Mouse (Mus musculus): ENCODE measurements around the gene Apip. TPM values are rescaled to one million over a fixed set of nuclear protein-coding genes. Genes with fewer than 3 reads are reported as not detected.

The Apip gene
- polyA plus RNA-seq, 1 experiment from 2014 or later: 45.5 TPM

GRCm38 (mm10) chr2:103069752-103070405 is 3.6 kb upstream of the Apip start:
- Histone ChIP-seq H3K9ac (no peak overlapping the region), H3K4me1 (peaks cover 53% of the 10 kb centered on the region), H3K9me3 (replicated peaks) (no peaks in the 10 kb centered on the region), H3K27me3 (replicated peaks) (no peaks in the 10 kb centered on the region), H3K4me2 (no peak overlapping the region), H3K36me3 (peaks cover 2% of the 10 kb centered on the region; the same call in 1 of the 2 replicates), H3K4me3 (no peak overlapping the region), H3K27ac (no peak overlapping the region)
- WGBS (ENCODE audit: insufficient replicate concordance): 65% methylated on average over 5 of the region's 5 CpGs
- ATAC-seq: no peak

GRCm38 (mm10) chr2:103070586-103070985 is 2.9 kb upstream of the Apip start:
- ATAC-seq: no peak

GRCm38 (mm10) chr2:103081117-103081516 is 7.6 kb downstream of the Apip start:
- Histone ChIP-seq H3K27me3 (replicated peaks) (no peaks in the 10 kb centered on the region), H3K27ac (no peak overlapping the region), H3K9ac (no peak overlapping the region), H3K4me1 (0 out of 2 replicates have a peak, but pooled peaks cover 3% of the 10 kb centered on the region), H3K4me3 (no peak overlapping the region), H3K9me3 (replicated peaks) (no peaks in the 10 kb centered on the region), H3K36me3 (peaks cover 24% of the 10 kb centered on the region), H3K4me2 (no peak overlapping the region)
- 64% methylated on average over 6 of the region's 6 CpGs for WGBS (ENCODE audit: insufficient replicate concordance)
- ATAC-seq: no peak

More at GRCm38 (mm10) chr2:103070586-103070985, 2.9 kb upstream of the Apip start:
- no peak overlapping the region for H3K4me2 ChIP-seq
- H3K4me1 ChIP-seq: peaks cover 55% of the 10 kb centered on the region
- H3K4me3 ChIP-seq: no peak overlapping the region
- H3K9ac ChIP-seq: no peak overlapping the region
- H3K36me3 ChIP-seq: peaks cover 2% of the 10 kb centered on the region; the same call in 1 of the 2 replicates
- 50% methylated on average over 3 of the region's 3 CpGs for WGBS (ENCODE audit: insufficient replicate concordance)
- no peaks in the 10 kb centered on the region for H3K27me3 ChIP-seq (replicated peaks)
- no peak overlapping the region for H3K27ac ChIP-seq
- H3K9me3 ChIP-seq (replicated peaks): no peaks in the 10 kb centered on the region

- ATAC-seq: no peak
Observed at GRCm38 (mm10) chr2:103081706-103082105, 8.2 kb downstream of the Apip start.

GRCm38 (mm10) chr2:103082853-103083252 is 9.4 kb downstream of the Apip start:
- no peak overlapping the region for H3K27ac ChIP-seq
- H3K4me2 ChIP-seq: no peak overlapping the region
- H3K36me3 ChIP-seq: peaks cover 29% of the 10 kb centered on the region
- no peaks in the 10 kb centered on the region for H3K27me3 ChIP-seq (replicated peaks)
- WGBS (ENCODE audit: insufficient replicate concordance): 78% methylated on average over 7 of the region's 7 CpGs
- no peaks in the 10 kb centered on the region for H3K9me3 ChIP-seq (replicated peaks)
- H3K4me1 ChIP-seq: 0 out of 2 replicates have a peak, but pooled peaks cover 3% of the 10 kb centered on the region
- no peak overlapping the region for H3K4me3 ChIP-seq
- H3K9ac ChIP-seq: no peak overlapping the region
- no peak for ATAC-seq

More at GRCm38 (mm10) chr2:103081706-103082105, 8.2 kb downstream of the Apip start:
- H3K4me2 ChIP-seq: no peak overlapping the region
- 66% methylated on average over 5 of the region's 5 CpGs for WGBS (ENCODE audit: insufficient replicate concordance)
- no peak overlapping the region for H3K9ac ChIP-seq
- no peak overlapping the region for H3K27ac ChIP-seq
- H3K36me3 ChIP-seq: peaks cover 25% of the 10 kb centered on the region
- no peaks in the 10 kb centered on the region for H3K9me3 ChIP-seq (replicated peaks)
- no peaks in the 10 kb centered on the region for H3K27me3 ChIP-seq (replicated peaks)
- H3K4me3 ChIP-seq: no peak overlapping the region
- 0 out of 2 replicates have a peak, but pooled peaks cover 3% of the 10 kb centered on the region for H3K4me1 ChIP-seq

- no peak overlapping the region for H3K4me2 ChIP-seq
- no peak overlapping the region for H3K4me3 ChIP-seq
- 0 out of 2 replicates have a peak, but pooled peaks cover 3% of the 10 kb centered on the region for H3K4me1 ChIP-seq
- H3K27me3 ChIP-seq (replicated peaks): no peaks in the 10 kb centered on the region
- peaks cover 45% of the 10 kb centered on the region for H3K36me3 ChIP-seq
- 0 out of 2 replicates have a peak, but pooled peaks cover 3% of the 10 kb centered on the region for H3K9me3 ChIP-seq (replicated peaks)
- WGBS (ENCODE audit: insufficient replicate concordance): 55% methylated on average over 5 of the region's 5 CpGs
- no peak overlapping the region for H3K9ac ChIP-seq
- H3K27ac ChIP-seq: no peak overlapping the region
- no peak for ATAC-seq
Observed at GRCm38 (mm10) chr2:103084451-103084850, 11.0 kb downstream of the Apip start.

GRCm38 (mm10) chr2:103085633-103086032 is 12.2 kb downstream of the Apip start:
- ATAC-seq: no peak
- WGBS (ENCODE audit: insufficient replicate concordance): 74% methylated on average over 10 of the region's 10 CpGs
- 0 out of 2 replicates have a peak, but pooled peaks cover 3% of the 10 kb centered on the region for H3K4me1 ChIP-seq

GRCm38 (mm10) chr2:103086432-103086831 is 13.0 kb downstream of the Apip start:
- no peak overlapping the region for H3K9ac ChIP-seq
- no peaks in the 10 kb centered on the region for H3K27me3 ChIP-seq (replicated peaks)
- H3K4me2 ChIP-seq: no peak overlapping the region
- 0 out of 2 replicates have a peak, but pooled peaks cover 3% of the 10 kb centered on the region for H3K9me3 ChIP-seq (replicated peaks)
- H3K4me3 ChIP-seq: no peak overlapping the region
- no peaks in the 10 kb centered on the region for H3K4me1 ChIP-seq
- WGBS (ENCODE audit: insufficient replicate concordance): 5% methylated on average over 1 of the region's 1 CpGs
- no peak for ATAC-seq
- H3K36me3 ChIP-seq: peaks cover 45% of the 10 kb centered on the region
- no peak overlapping the region for H3K27ac ChIP-seq

More at GRCm38 (mm10) chr2:103085633-103086032, 12.2 kb downstream of the Apip start:
- Histone ChIP-seq H3K27me3 (replicated peaks) (no peaks in the 10 kb centered on the region), H3K9ac (no peak overlapping the region), H3K36me3 (peaks cover 49% of the 10 kb centered on the region), H3K9me3 (replicated peaks) (0 out of 2 replicates have a peak, but pooled peaks cover 3% of the 10 kb centered on the region), H3K27ac (no peak overlapping the region), H3K4me2 (no peak overlapping the region), H3K4me3 (no peak overlapping the region)

GRCm38 (mm10) chr2:103088099-103088498 is 14.6 kb downstream of the Apip start:
- no peak overlapping the region for H3K27ac ChIP-seq
- no peaks in the 10 kb centered on the region for H3K27me3 ChIP-seq (replicated peaks)
- 92% methylated on average over 4 of the region's 4 CpGs for WGBS (ENCODE audit: insufficient replicate concordance)
- H3K9me3 ChIP-seq (replicated peaks): 0 out of 2 replicates have a peak, but pooled peaks cover 3% of the 10 kb centered on the region
- H3K4me2 ChIP-seq: no peak overlapping the region
- no peak overlapping the region for H3K9ac ChIP-seq
- H3K36me3 ChIP-seq: peaks cover 57% of the 10 kb centered on the region
- no peak overlapping the region for H3K4me3 ChIP-seq
- no peaks in the 10 kb centered on the region for H3K4me1 ChIP-seq
- no peak for ATAC-seq

- H3K4me3 ChIP-seq: no peak overlapping the region
- H3K4me2 ChIP-seq: no peak overlapping the region
- H3K9me3 ChIP-seq (replicated peaks): 0 out of 2 replicates have a peak, but pooled peaks cover 3% of the 10 kb centered on the region
- no peaks in the 10 kb centered on the region for H3K4me1 ChIP-seq
- no peak overlapping the region for H3K9ac ChIP-seq
- peaks cover 65% of the 10 kb centered on the region for H3K36me3 ChIP-seq
- no peaks in the 10 kb centered on the region for H3K27me3 ChIP-seq (replicated peaks)
- 85% methylated on average over 6 of the region's 6 CpGs for WGBS (ENCODE audit: insufficient replicate concordance)
- no peak for ATAC-seq
- no peak overlapping the region for H3K27ac ChIP-seq
Observed at GRCm38 (mm10) chr2:103089521-103089920, 16.0 kb downstream of the Apip start.

GRCm38 (mm10) chr2:103102595-103102994 is 29.1 kb downstream of the Apip start:
- ATAC-seq: no peak
- 78% methylated on average over 5 of the region's 5 CpGs for WGBS (ENCODE audit: insufficient replicate concordance)
- Histone ChIP-seq H3K27me3 (replicated peaks) (no peaks in the 10 kb centered on the region), H3K9me3 (replicated peaks) (no peaks in the 10 kb centered on the region), H3K27ac (no peak overlapping the region), H3K9ac (no peak overlapping the region), H3K4me1 (no peaks in the 10 kb centered on the region), H3K36me3 (no peaks in the 10 kb centered on the region), H3K4me3 (no peak overlapping the region), H3K4me2 (no peak overlapping the region)

- no peak overlapping the region for H3K9ac ChIP-seq
- no peaks in the 10 kb centered on the region for H3K36me3 ChIP-seq
- H3K9me3 ChIP-seq (replicated peaks): no peaks in the 10 kb centered on the region
- no peak for ATAC-seq
- H3K4me2 ChIP-seq: no peak overlapping the region
- no peaks in the 10 kb centered on the region for H3K27me3 ChIP-seq (replicated peaks)
- 78% methylated on average over 2 of the region's 2 CpGs for WGBS (ENCODE audit: insufficient replicate concordance)
- H3K4me3 ChIP-seq: no peak overlapping the region
- no peaks in the 10 kb centered on the region for H3K4me1 ChIP-seq
- H3K27ac ChIP-seq: no peak overlapping the region
Observed at GRCm38 (mm10) chr2:103106172-103106571, 32.7 kb downstream of the Apip start.
